Mouse (Mus musculus) left cerebral cortex, adult 9 months (tissue): Measurements from ENCODE around the gene Jrkl.

ENCODE experiments used
- DNase-seq, 2 experiments: peaks; one replicate each; pipeline ENCODE4 v3.0.0; 2022; ENCODE audit warnings: low spot score in 2 of 2

Jrkl gene

GRCm38 (mm10) chr9:13245481-13245880, at the start of gene Jrkl:
Jrkl (minus strand) TSS chr9:13245829.
- DNase-seq = peak in 1 of 2 experiments; percentile 31

GRCm38 (mm10) chr9:13287482-13287881, 41.9 kb upstream of the Jrkl start:
- DNase-seq = no peak

GRCm38 (mm10) chr9:13273219-13273618, 27.6 kb upstream of the Jrkl start:
- no peak for DNase-seq

- no peak for DNase-seq
Observed at GRCm38 (mm10) chr9:13260980-13261379, 15.4 kb upstream of the Jrkl start.

- DNase-seq = no peak
Observed at GRCm38 (mm10) chr9:13258173-13258572, 12.5 kb upstream of the Jrkl start.

GRCm38 (mm10) chr9:13256726-13257125, 11.1 kb upstream of the Jrkl start:
- no peak for DNase-seq

- DNase-seq = no peak
Observed at GRCm38 (mm10) chr9:13251251-13251650, 5.6 kb upstream of the Jrkl start.

GRCm38 (mm10) chr9:13248104-13248503, 2.5 kb upstream of the Jrkl start:
- no peak for DNase-seq

GRCm38 (mm10) chr9:13246815-13247638, 1.4 kb upstream of the Jrkl start, which contains the start of gene Ccdc82:
Ccdc82 (plus strand) TSS chr9:13246955.
- peak; percentile 52 to 70 for DNase-seq

GRCm38 (mm10) chr9:13242321-13242720, 3.3 kb downstream of the Jrkl start:
- DNase-seq = no peak

- DNase-seq = peak in 1 of 2 experiments; percentile 28
Observed at GRCm38 (mm10) chr9:13231545-13232216, 13.9 kb downstream of the Jrkl start.

- no peak for DNase-seq
Observed at GRCm38 (mm10) chr9:13230553-13230952, 15.1 kb downstream of the Jrkl start.

- DNase-seq = no peak
Observed at GRCm38 (mm10) chr9:13225872-13226271, 19.8 kb downstream of the Jrkl start.

- no peak for DNase-seq
Observed at GRCm38 (mm10) chr9:13206369-13206768, 39.3 kb downstream of the Jrkl start.

GRCm38 (mm10) chr9:13203681-13204080, 41.9 kb downstream of the Jrkl start:
- no peak for DNase-seq

- no peak for DNase-seq
Observed at GRCm38 (mm10) chr9:13203109-13203508, 42.5 kb downstream of the Jrkl start.

- no peak for DNase-seq
Observed at GRCm38 (mm10) chr9:13200079-13200478, 45.5 kb downstream of the Jrkl start.

GRCm38 (mm10) chr9:13195762-13196161, 49.9 kb downstream of the Jrkl start:
- peak in 1 of 2 experiments; percentile 22 for DNase-seq

GRCm38 (mm10) chr9:13195268-13195667, 50.4 kb downstream of the Jrkl start:
- DNase-seq = peak in 1 of 2 experiments; percentile 44

- DNase-seq = no peak
Observed at GRCm38 (mm10) chr9:13194619-13195018, 51.0 kb downstream of the Jrkl start.
